Mouse (Mus musculus) large intestine, adult 2 months (tissue): ENCODE measurements around the gene Atp8a2. TPM values are rescaled to one million over a fixed set of nuclear protein-coding genes. Genes with fewer than 3 reads are reported as not detected.

Experiments
- DNase-seq: peaks from one replicate; pipeline ENCODE4 v3.0.0-alpha.2; 2012; ENCODE audit warnings: low read depth, low spot score
- WGBS: fragments of 180-500 bp; shearing (Covaris S2); methylation state at CpG from one replicate; pipeline ENCODE4 v1.1.7; 2018; 5-methylcytosine and 5-hydroxymethylcytosine counted together
- polyA plus RNA-seq: library from polyadenylated mRNA; depleted of rRNA; stranded (reverse); fragments of >200 nt; gene quantifications from 2 replicates; pipeline ENCODE4 v1.2.3, GENCODE M21; 2012

Atp8a2 gene
- polyA plus RNA-seq, 1 experiment = 2.4 TPM

GRCm38 (mm10) chr14:59691402-59691801 is 505.6 kb downstream of the Atp8a2 start:
- DNase-seq = no peak
- WGBS = 85% methylated on average over 13 of the region's 13 CpGs

- WGBS = 72% methylated on average over 12 of the region's 12 CpGs
- DNase-seq = no peak
Measured at GRCm38 (mm10) chr14:59690954-59691353, 506.0 kb downstream of the Atp8a2 start.

GRCm38 (mm10) chr14:59689596-59689995 is 507.4 kb downstream of the Atp8a2 start:
- DNase-seq = no peak

GRCm38 (mm10) chr14:59686229-59686628 is 510.8 kb downstream of the Atp8a2 start:
- 49% methylated on average over 5 of the region's 5 CpGs for WGBS

More at GRCm38 (mm10) chr14:59689596-59689995, 507.4 kb downstream of the Atp8a2 start:
- 67% methylated on average over 4 of the region's 4 CpGs for WGBS

GRCm38 (mm10) chr14:59685343-59685742 is 511.6 kb downstream of the Atp8a2 start:
- DNase-seq = no peak
- WGBS = 71% methylated on average over 8 of the region's 8 CpGs

More at GRCm38 (mm10) chr14:59686229-59686628, 510.8 kb downstream of the Atp8a2 start:
- DNase-seq = no peak

GRCm38 (mm10) chr14:59681906-59682305 is 515.1 kb downstream of the Atp8a2 start:
- no peak for DNase-seq
- 79% methylated on average over 4 of the region's 4 CpGs for WGBS

GRCm38 (mm10) chr14:59677598-59678003 is 519.4 kb downstream of the Atp8a2 start:
- 84% methylated on average over 7 of the region's 7 CpGs for WGBS
- DNase-seq = no peak

- no peak for DNase-seq
- WGBS = 56% methylated on average over 4 of the region's 4 CpGs
Measured at GRCm38 (mm10) chr14:59675330-59675729, 521.6 kb downstream of the Atp8a2 start.

- no peak for DNase-seq
- 50% methylated on average over 8 of the region's 8 CpGs for WGBS
Measured at GRCm38 (mm10) chr14:59674556-59674955, 522.4 kb downstream of the Atp8a2 start.

- 76% methylated on average over 6 of the region's 6 CpGs for WGBS
- no peak for DNase-seq
Measured at GRCm38 (mm10) chr14:59672893-59673515, 524.0 kb downstream of the Atp8a2 start.

- no peak for DNase-seq
Measured at GRCm38 (mm10) chr14:59657098-59657497, 539.9 kb downstream of the Atp8a2 start.

GRCm38 (mm10) chr14:59656591-59656990 is 540.4 kb downstream of the Atp8a2 start:
- DNase-seq = no peak
- WGBS = 80% methylated on average over 6 of the region's 6 CpGs

More at GRCm38 (mm10) chr14:59657098-59657497, 539.9 kb downstream of the Atp8a2 start:
- whole genome bisulfite sequencing = 95% methylated on average over 1 of the region's 1 CpGs

- 80% methylated on average over 6 of the region's 6 CpGs for WGBS
- DNase-seq = no peak
Measured at GRCm38 (mm10) chr14:59649337-59649736, 547.6 kb downstream of the Atp8a2 start.

GRCm38 (mm10) chr14:59648611-59649010 is 548.4 kb downstream of the Atp8a2 start:
- 78% methylated on average over 10 of the region's 10 CpGs for WGBS
- no peak for DNase-seq

- no peak for DNase-seq
Measured at GRCm38 (mm10) chr14:59646826-59647697, 549.9 kb downstream of the Atp8a2 start.

GRCm38 (mm10) chr14:59644896-59645295 is 552.1 kb downstream of the Atp8a2 start:
- 93% methylated on average over 3 of the region's 3 CpGs for WGBS

More at GRCm38 (mm10) chr14:59646826-59647697, 549.9 kb downstream of the Atp8a2 start:
- WGBS = 57% methylated on average over 16 of the region's 16 CpGs

GRCm38 (mm10) chr14:59644166-59644565 is 552.8 kb downstream of the Atp8a2 start:
- no peak for DNase-seq
- WGBS = 91% methylated on average over 1 of the region's 1 CpGs

More at GRCm38 (mm10) chr14:59644896-59645295, 552.1 kb downstream of the Atp8a2 start:
- DNase-seq = no peak

GRCm38 (mm10) chr14:59643582-59643981 is 553.4 kb downstream of the Atp8a2 start:
- WGBS = 35% methylated on average over 12 of the region's 12 CpGs

GRCm38 (mm10) chr14:59641856-59642255 is 555.1 kb downstream of the Atp8a2 start:
- 72% methylated on average over 5 of the region's 5 CpGs for WGBS
- no peak for DNase-seq

More at GRCm38 (mm10) chr14:59643582-59643981, 553.4 kb downstream of the Atp8a2 start:
- no peak for DNase-seq

- WGBS = 29% methylated on average over 7 of the region's 7 CpGs
- DNase-seq = no peak
Measured at GRCm38 (mm10) chr14:59638906-59639703, 557.9 kb downstream of the Atp8a2 start.
